Mouse (Mus musculus): Measurements from ENCODE around the gene Mrgprb8.
"Not testable (repeated sequence)": the region's sequence is repeated elsewhere in the genome, so short reads cannot be mapped to it uniquely, and the experiment has no call there.

Mrgprb8 gene

DNA sequence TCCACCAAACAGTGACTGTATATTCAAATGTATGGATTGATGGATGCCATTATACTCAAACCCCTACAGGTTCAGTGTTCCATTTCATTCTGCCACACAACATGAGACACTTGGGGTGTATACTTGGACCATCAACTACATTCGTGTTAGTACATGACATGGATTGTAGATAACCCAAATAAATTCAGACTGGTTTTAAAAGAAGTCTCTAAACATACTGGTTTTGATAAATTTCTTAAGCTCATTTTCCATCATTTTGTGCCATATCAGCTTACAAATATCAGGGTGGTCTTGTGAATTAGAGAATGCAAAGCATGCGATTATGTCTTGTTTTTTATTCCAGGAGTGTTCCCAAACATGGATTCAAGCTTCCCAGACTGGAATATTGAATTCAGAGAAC is at the start of gene Mrgprb8:
Gene Mrgprb8 (plus strand): TSS at position 301 of the 400 bp plus-strand sequence.
- Histone ChIP-seq H3K4me3 (replicated peaks; ENCODE audit: low read length) (no peak within 1 kb of the TSS), H3K27me3 (ENCODE audit: insufficient read depth, low read length) (no peaks in the 10 kb centered on the region)
- TF ChIP-seq POU5F1 (IDR thresholded peaks at IDR 0.05; ENCODE audit: borderline replicate concordance, low read length) (no peak), NANOG (IDR thresholded peaks at IDR 0.05; ENCODE audit: borderline replicate concordance, low read length) (no peak), CTCF (conservative IDR thresholded peaks at IDR 0.05; ENCODE audit: low read length) (no peak)

DNA sequence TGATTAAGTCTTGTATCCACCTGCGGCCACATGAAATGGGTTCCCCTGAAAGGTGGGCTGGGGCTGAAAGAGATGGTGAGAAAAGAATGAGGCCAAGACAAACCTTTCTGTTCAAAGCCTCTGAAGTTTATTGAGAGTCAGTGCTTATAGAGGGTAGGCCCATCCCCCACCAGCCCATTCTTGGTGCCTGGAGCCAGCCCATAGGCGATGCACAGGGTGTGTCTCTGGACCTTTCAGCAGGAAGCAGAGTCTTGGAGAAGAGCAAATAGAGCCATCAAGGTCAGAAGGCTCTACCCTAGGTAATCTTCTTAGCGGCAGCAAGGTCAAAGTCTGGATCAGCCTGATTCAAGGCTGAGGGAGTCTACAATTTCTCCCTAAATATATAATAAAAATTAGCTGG is 47.6 kb downstream of the Mrgprb8 start:
- not testable (repeated sequence) for H3K4me1 ChIP-seq (replicated peaks; ENCODE audit: low read depth, low read length); H3K36me3 ChIP-seq (ENCODE audit: insufficient read depth, low read length); H3K4me3 ChIP-seq (replicated peaks; ENCODE audit: low read length); H3K27me3 ChIP-seq (ENCODE audit: insufficient read depth, low read length)
- H3K9me3 ChIP-seq (ENCODE audit: low read length): peaks cover 26% of the 10 kb centered on the region

More for the DNA sequence above, at the start of gene Mrgprb8:
- Histone ChIP-seq H3K36me3 (ENCODE audit: insufficient read depth, low read length) (no peaks in the 10 kb centered on the region), H3K4me1 (replicated peaks; ENCODE audit: low read depth, low read length) (no peaks in the 10 kb centered on the region), H3K9me3 (ENCODE audit: low read length) (peaks cover 36% of the 10 kb centered on the region)

DNA sequence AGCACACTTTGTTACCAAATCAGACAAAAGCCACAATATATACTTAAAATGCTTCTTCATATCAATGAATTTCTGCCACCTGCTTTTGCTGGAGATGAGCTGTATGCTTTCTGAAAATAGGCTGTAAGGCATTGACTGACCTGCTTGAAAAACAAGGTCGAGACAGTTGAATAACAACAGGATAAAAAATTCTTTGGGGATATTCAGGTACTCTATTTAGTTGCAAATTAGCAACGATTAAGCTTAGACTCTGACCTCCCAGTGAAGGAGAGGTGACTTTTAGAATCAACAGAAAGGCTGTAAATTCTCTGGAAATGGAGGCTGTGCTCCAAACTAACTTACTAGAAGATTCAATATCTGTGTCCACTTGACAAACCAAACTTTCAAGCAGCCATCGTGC is 48.3 kb downstream of the Mrgprb8 start:
- Histone ChIP-seq H3K4me1 (replicated peaks; ENCODE audit: low read depth, low read length) (no peaks in the 10 kb centered on the region), H3K36me3 (ENCODE audit: insufficient read depth, low read length) (no peaks in the 10 kb centered on the region), H3K9me3 (ENCODE audit: low read length) (peaks cover 26% of the 10 kb centered on the region), H3K27me3 (ENCODE audit: insufficient read depth, low read length) (no peaks in the 10 kb centered on the region), H3K4me3 (replicated peaks; ENCODE audit: low read length) (no peak overlapping the region)
- TF ChIP-seq NANOG (IDR thresholded peaks at IDR 0.05; ENCODE audit: borderline replicate concordance, low read length) (no peak), CTCF (conservative IDR thresholded peaks at IDR 0.05; ENCODE audit: low read length) (no peak), POU5F1 (IDR thresholded peaks at IDR 0.05; ENCODE audit: borderline replicate concordance, low read length) (no peak)

Data from E14TG2a.4 (cell line).